Mouse (Mus musculus) MEL (cell line): Measurements from ENCODE around the gene Rapgef1. TPM values are rescaled to one million over a fixed set of nuclear protein-coding genes. Genes with fewer than 3 reads are reported as not detected.

Experiments used
- DNase-seq: peaks from one replicate; pipeline ENCODE4 v3.0.0; 2011; ENCODE audit warnings: low read depth, low spot score
- H3K27ac ChIP-seq: 2 replicates; pipeline ENCODE4 v1.5.1; 2012; ENCODE audit warnings: low read depth, mild to moderate bottlenecking, control low read depth, low read length, moderate library complexity; ENCODE audit not compliant: control insufficient read depth
- H3K27me3 ChIP-seq, 2 experiments: fragments of 150-350 bp in 1 of 2; sonication (generic) in 1 of 2; 2 replicates each; pipeline ENCODE4 v1.6.1; 2012; ENCODE audit warnings: low read length in 2 of 2, mild to moderate bottlenecking in 2 of 2, improper control_type of control experiment in 1 of 2, moderate library complexity in 1 of 2; ENCODE audit not compliant: insufficient read depth in 2 of 2, control insufficient read depth in 1 of 2
- H3K36me3 ChIP-seq, 2 experiments: 2 replicates each; pipeline ENCODE4 v1.6.1; 2012 to 2014; ENCODE audit warnings: low read length in 2 of 2, improper control_type of control experiment in 1 of 2, inconsistent platforms in 1 of 2, mild to moderate bottlenecking in 1 of 2; ENCODE audit not compliant: insufficient read depth in 2 of 2, control insufficient read depth in 1 of 2
- H3K4me1 ChIP-seq, 2 experiments: fragments of 150-350 bp in 1 of 2; sonication (generic) in 1 of 2; 2 replicates each; pipeline ENCODE4 v1.6.1; 2012; ENCODE audit warnings: low read length in 2 of 2, improper control_type of control experiment in 1 of 2, mild to moderate bottlenecking in 1 of 2; ENCODE audit not compliant: insufficient read depth in 2 of 2, control insufficient read depth in 1 of 2
- H3K4me3 ChIP-seq, 2 experiments: fragments of 150-350 bp in 1 of 2; sonication (generic) in 1 of 2; 2 replicates each; pipeline ENCODE4 v1.5.1; 2012; ENCODE audit warnings: low read depth in 2 of 2, low read length in 2 of 2, mild to moderate bottlenecking in 2 of 2, moderate library complexity in 2 of 2, control low read depth in 1 of 2, improper control_type of control experiment in 1 of 2; ENCODE audit not compliant: control insufficient read depth in 1 of 2, insufficient read depth in 1 of 2
- H3K79me2 ChIP-seq: 2 replicates; pipeline ENCODE4 v1.6.1; 2012; ENCODE audit warnings: mild to moderate bottlenecking, low read length, moderate library complexity; ENCODE audit not compliant: control insufficient read depth, poor library complexity, insufficient read depth
- H3K9ac ChIP-seq: 2 replicates; pipeline ENCODE4 v1.6.1; 2012; ENCODE audit warnings: low read depth, mild to moderate bottlenecking, control low read depth, low read length, moderate library complexity; ENCODE audit not compliant: control insufficient read depth, poor library complexity, severe bottlenecking
- H3K9me3 ChIP-seq: fragments of 150-350 bp; sonication (generic); replicated peaks from 2 replicates; pipeline ENCODE4 v1.6.1; 2012; ENCODE audit warnings: mild to moderate bottlenecking, low read length, improper control_type of control experiment, moderate library complexity; ENCODE audit not compliant: insufficient read depth
- CHD2 ChIP-seq: IDR thresholded peaks from 2 replicates; pipeline ENCODE4 v1.6.1; 2011; ENCODE audit warnings: low read length, improper control_type of control experiment
- CTCF ChIP-seq, 3 experiments: IDR thresholded peaks in 2 of 3; conservative IDR thresholded peaks in 1 of 3; 2 replicates each; pipeline ENCODE4 v1.5.1; 2011 to 2012; ENCODE audit warnings: low read length in 3 of 3, low read depth in 2 of 3, mild to moderate bottlenecking in 2 of 3, improper control_type of control experiment in 1 of 3, inconsistent platforms in 1 of 3, mixed read lengths in 1 of 3, moderate library complexity in 1 of 3; ENCODE audit not compliant: control insufficient read depth in 1 of 3, insufficient read depth in 1 of 3, poor library complexity in 1 of 3, severe bottlenecking in 1 of 3
- ELF1 ChIP-seq: IDR thresholded peaks from 2 replicates; pipeline ENCODE4 v1.6.1; 2014; ENCODE audit warnings: low read depth, mild to moderate bottlenecking, inconsistent platforms, low read length, improper control_type of control experiment, moderate library complexity
- GABPA ChIP-seq: IDR thresholded peaks from 2 replicates; pipeline ENCODE4 v1.6.1; 2012; ENCODE audit warnings: low read depth, mild to moderate bottlenecking, inconsistent platforms, low read length, improper control_type of control experiment, moderate library complexity
- JUND ChIP-seq: IDR thresholded peaks from 2 replicates; pipeline ENCODE4 v1.6.1; 2011; ENCODE audit warnings: low read depth, mild to moderate bottlenecking, improper control_type of control experiment, low read length
- MAX ChIP-seq: IDR thresholded peaks from 2 replicates; pipeline ENCODE4 v1.6.1; 2011; ENCODE audit warnings: low read length, improper control_type of control experiment
- MAZ ChIP-seq: IDR thresholded peaks from 2 replicates; pipeline ENCODE4 v1.6.1; 2012; ENCODE audit warnings: low read depth, mild to moderate bottlenecking, inconsistent platforms, low read length, improper control_type of control experiment
- MEF2A ChIP-seq: IDR thresholded peaks from 2 replicates; pipeline ENCODE4 v1.6.1; 2014; ENCODE audit warnings: low read depth, mild to moderate bottlenecking, inconsistent platforms, low read length, improper control_type of control experiment; ENCODE audit not compliant: poor library complexity, insufficient replicate concordance, severe bottlenecking; ENCODE audit errors: extremely low read depth
- MXI1 ChIP-seq: IDR thresholded peaks from 2 replicates; pipeline ENCODE4 v1.6.1; 2011; ENCODE audit warnings: mild to moderate bottlenecking, low read depth, low read length, improper control_type of control experiment
- POLR2A ChIP-seq, 2 experiments: IDR thresholded peaks; 2 replicates each; pipeline ENCODE4 v1.6.1; 2011 to 2012; ENCODE audit warnings: low read length in 2 of 2, mild to moderate bottlenecking in 2 of 2, control low read depth in 1 of 2, improper control_type of control experiment in 1 of 2, low read depth in 1 of 2, moderate library complexity in 1 of 2; ENCODE audit not compliant: control insufficient read depth in 1 of 2, insufficient read depth in 1 of 2, poor library complexity in 1 of 2
- SIN3A ChIP-seq: IDR thresholded peaks from 2 replicates; pipeline ENCODE4 v1.6.1; 2012; ENCODE audit warnings: low read length, improper control_type of control experiment, inconsistent platforms
- SMC3 ChIP-seq: IDR thresholded peaks from 2 replicates; pipeline ENCODE4 v1.6.1; 2011; ENCODE audit warnings: low read depth, low read length, improper control_type of control experiment
- TBP ChIP-seq: IDR thresholded peaks from 2 replicates; pipeline ENCODE4 v1.8.0; 2011; ENCODE audit warnings: low read depth, low read length, improper control_type of control experiment
- USF2 ChIP-seq, 2 experiments: IDR thresholded peaks; 2 replicates each; pipeline ENCODE4 v1.6.1; 2011 to 2012; ENCODE audit warnings: improper control_type of control experiment in 2 of 2, low read length in 2 of 2, borderline replicate concordance in 1 of 2, inconsistent platforms in 1 of 2, low read depth in 1 of 2, mild to moderate bottlenecking in 1 of 2; ENCODE audit not compliant: insufficient read depth in 1 of 2
- polyA plus RNA-seq, 2 experiments: library from polyadenylated mRNA; stranded (reverse) in 1 of 2; unstranded in 1 of 2; fragments of >175 nt in 1 of 2; fragments of >200 nt in 1 of 2; gene quantifications; 2 replicates each; pipeline versions ENCODE4 v1.2.1 to v1.2.4; 2012; ENCODE audit warnings: low replicate concordance in 2 of 2, low read depth in 1 of 2; ENCODE audit not compliant: insufficient read length in 2 of 2, insufficient read depth in 1 of 2, missing spikeins in 1 of 2
- total RNA-seq: library from RNA; depleted of rRNA; stranded (reverse); fragments of 300-350 nt; gene quantifications from 2 replicates; pipeline ENCODE4 v1.2.3, GENCODE M21; 2012

Gene Rapgef1
- total and polyA plus RNA-seq, 3 experiments, result 57.2 to 88.3 (median 77.0) TPM

DNA sequence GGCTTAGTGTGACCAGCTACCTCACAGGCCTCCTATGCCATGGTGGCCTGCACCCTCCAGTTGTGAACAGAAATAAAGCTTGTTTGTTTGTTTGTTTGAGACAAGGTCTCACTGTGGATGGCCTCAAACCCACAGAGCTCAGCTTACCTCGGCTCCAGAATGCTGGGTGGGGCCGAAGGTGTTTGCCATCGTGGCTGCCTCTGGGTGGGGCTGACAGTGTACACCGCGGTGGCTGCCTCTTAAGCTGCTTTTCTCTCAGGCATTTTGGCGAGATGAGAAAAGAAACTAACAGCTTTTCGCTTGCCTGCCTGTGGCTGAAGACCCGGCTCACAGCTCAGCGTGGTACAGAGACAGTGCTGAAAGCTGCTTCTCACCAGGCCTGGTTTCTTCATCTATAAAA is 149.4 kb downstream of the Rapgef1 start:
- no peak overlapping the region for H3K4me3 ChIP-seq
- H3K9me3 ChIP-seq, result no peaks in the 10 kb centered on the region
- no peak overlapping the region for H3K27ac ChIP-seq
- no peaks in the 10 kb centered on the region for H3K27me3 ChIP-seq
- H3K4me1 ChIP-seq, result peaks cover 0 to 10% of the 10 kb centered on the region in 2 experiments; a peak in 3 of 4 replicates
- H3K79me2 ChIP-seq, result no peaks in the 10 kb centered on the region
- DNase-seq, result no peak
- no peak overlapping the region for H3K9ac ChIP-seq
- TF ChIP-seq MXI1 (no peak), MAZ (no peak), JUND (no peak), GABPA (no peak), MAX (no peak), POLR2A (IDR thresholded peaks at IDR 0.05; ENCODE audit: control insufficient read depth in 1 of 2, insufficient read depth in 1 of 2, low read depth in 1 of 2, low read length in 2 of 2, poor library complexity in 1 of 2) (no peak), MEF2A (no peak), CTCF (IDR thresholded peaks at IDR 0.05 in 2 of 3, conservative IDR thresholded peaks at IDR 0.05 in 1 of 3; ENCODE audit: control insufficient read depth in 1 of 3, insufficient read depth in 1 of 3, low read depth in 2 of 3, low read length in 3 of 3, poor library complexity in 1 of 3, severe bottlenecking in 1 of 3) (no peak), TBP (no peak), CHD2 (no peak)
- TF ChIP-seq, all 39 proteins: peak for 0
- H3K36me3 ChIP-seq, result peaks cover 0 to 7% of the 10 kb centered on the region in 2 experiments; a peak in 2 of 4 replicates

DNA sequence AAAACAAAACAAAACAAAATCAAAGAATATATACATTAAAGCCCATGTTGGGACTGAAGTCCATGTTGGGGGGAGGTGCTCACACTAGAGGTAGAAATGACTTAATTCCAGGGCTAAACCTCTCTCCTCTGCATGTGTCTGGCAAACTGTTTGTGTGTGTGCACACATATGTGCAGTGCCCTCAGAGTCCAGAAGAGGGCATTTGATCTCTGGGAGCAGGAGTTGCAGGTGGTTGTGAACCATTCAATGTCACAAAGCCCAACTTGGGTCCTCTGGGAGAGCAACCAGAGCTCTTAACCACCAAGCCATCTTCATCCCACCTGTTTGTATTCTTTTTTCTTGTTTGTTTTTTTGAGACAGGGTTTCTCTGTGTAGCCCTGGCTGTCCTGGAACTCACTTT is 150.6 kb downstream of the Rapgef1 start:
- peak; percentile 26; the same call in 1 of the 2 replicates for TF ChIP-seq SMC3
- TF ChIP-seq MEF2A, result no peak
- TF ChIP-seq CTCF (IDR thresholded peaks at IDR 0.05 in 2 of 3, conservative IDR thresholded peaks at IDR 0.05 in 1 of 3; ENCODE audit: control insufficient read depth in 1 of 3, insufficient read depth in 1 of 3, low read depth in 2 of 3, low read length in 3 of 3, poor library complexity in 1 of 3, severe bottlenecking in 1 of 3), result peak; percentile 35 to 47 (median 47)
- no peaks in the 10 kb centered on the region for H3K27me3 ChIP-seq
- no peak overlapping the region for H3K4me3 ChIP-seq
- H3K27ac ChIP-seq, result no peak overlapping the region
- no peak overlapping the region for H3K9ac ChIP-seq
- H3K4me1 ChIP-seq, result peaks cover 0 to 15% of the 10 kb centered on the region in 2 experiments; a peak in 3 of 4 replicates
- no peaks in the 10 kb centered on the region for H3K9me3 ChIP-seq
- DNase-seq, result peak; percentile 58
- H3K36me3 ChIP-seq, result peaks cover 0 to 10% of the 10 kb centered on the region in 2 experiments; a peak in 2 of 4 replicates
- no peaks in the 10 kb centered on the region for H3K79me2 ChIP-seq

GRCm38 (mm10) chr2:29771611-29772461 is 152.3 kb downstream of the Rapgef1 start:
- peaks cover 0 to 10% of the 10 kb centered on the region in 2 experiments; a peak in 2 of 4 replicates for H3K36me3 ChIP-seq
- H3K9ac ChIP-seq, result no peak overlapping the region
- no peaks in the 10 kb centered on the region for H3K9me3 ChIP-seq
- no peak overlapping the region for H3K4me3 ChIP-seq
- peaks cover 0 to 15% of the 10 kb centered on the region in 2 experiments; a peak in 3 of 4 replicates for H3K4me1 ChIP-seq
- H3K27me3 ChIP-seq, result no peaks in the 10 kb centered on the region
- no peak for TF ChIP-seq TBP
- no peak for TF ChIP-seq ELF1
- no peak for TF ChIP-seq CHD2
- no peak for TF ChIP-seq USF2 (IDR thresholded peaks at IDR 0.05; ENCODE audit: borderline replicate concordance in 1 of 2, insufficient read depth in 1 of 2, low read depth in 1 of 2, low read length in 2 of 2)
- no peak for TF ChIP-seq SIN3A
- TF ChIP-seq CTCF (IDR thresholded peaks at IDR 0.05 in 2 of 3, conservative IDR thresholded peaks at IDR 0.05 in 1 of 3; ENCODE audit: control insufficient read depth in 1 of 3, insufficient read depth in 1 of 3, low read depth in 2 of 3, low read length in 3 of 3, poor library complexity in 1 of 3, severe bottlenecking in 1 of 3), result no peak
- TF ChIP-seq, all 39 proteins: peak for 0
- Histone ChIP-seq H3K79me2 (no peaks in the 10 kb centered on the region), H3K27ac (no peak overlapping the region)
- no peak for DNase-seq
